Mouse (Mus musculus): ENCODE results near the gene Aff3. TPM values are rescaled to one million over a fixed set of nuclear protein-coding genes. Genes with fewer than 3 reads are reported as not detected.
A peak's percentile ranks its signal among the peaks of the same experiment; 100 is the strongest.

Gene Aff3
- total and polyA plus RNA-seq, 2 experiments from 2014 or later: 1.1 to 1.9 TPM

DNA sequence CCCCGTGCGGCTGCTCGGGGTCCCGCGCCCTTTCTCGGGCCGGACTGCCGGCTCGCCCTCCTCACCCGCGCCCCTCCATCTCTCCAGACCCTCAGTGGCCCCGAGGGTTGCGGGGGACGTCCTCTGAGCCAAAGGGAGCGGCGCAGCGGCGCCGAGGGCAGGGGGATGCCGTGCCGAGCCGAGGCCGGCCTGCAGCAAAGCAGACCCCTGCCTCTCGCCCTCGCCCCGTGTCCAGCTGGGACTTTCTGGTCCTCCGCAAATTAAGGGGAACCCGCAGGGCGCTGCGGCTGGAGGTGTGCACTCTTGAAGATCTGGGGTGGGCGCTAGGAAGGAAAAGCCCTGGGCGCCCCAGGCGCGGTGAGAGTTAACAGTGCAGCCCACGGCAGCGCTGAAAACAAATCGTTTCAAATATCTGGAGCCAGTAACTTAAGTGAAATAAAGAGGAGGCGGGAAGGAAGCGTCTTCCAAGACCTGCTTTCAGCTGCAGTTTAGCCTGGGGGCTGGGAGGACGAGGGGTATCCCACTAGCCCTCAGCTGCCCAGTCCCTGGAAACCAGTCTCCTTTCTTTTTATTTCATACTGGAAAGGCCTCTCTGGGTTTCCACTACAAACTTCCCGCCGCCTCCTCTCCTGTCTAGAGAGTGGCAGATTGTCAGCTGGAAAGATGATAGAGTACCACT is 36.9 kb downstream of the Aff3 start:
- no peaks in the 10 kb centered on the region for H3K36me3 ChIP-seq (replicated peaks; ENCODE audit: control insufficient read depth, insufficient read depth, low read length)
- no peak overlapping the region for H3K27ac ChIP-seq (ENCODE audit: low read depth)
- H3K9me3 ChIP-seq (replicated peaks; ENCODE audit: control insufficient read depth, low read length): no peaks in the 10 kb centered on the region
- peak overlapping the region; percentile 63 for H3K9ac ChIP-seq (replicated peaks; ENCODE audit: low read depth, low read length)
- TF ChIP-seq EP300 (IDR thresholded peaks at IDR 0.05; ENCODE audit: low read depth) (no peak), CTCF (IDR thresholded peaks at IDR 0.05; ENCODE audit: low read depth) (no peak)
- ATAC-seq (ENCODE audit: insufficient read depth, low read depth) (peak; percentile 8), DNase-seq (ENCODE audit: low spot score) (no peak)
- H3K4me3 ChIP-seq (ENCODE audit: low read depth, low read length): peak overlapping the region; percentile 68
- H3K4me1 ChIP-seq (ENCODE audit: control insufficient read depth, insufficient read depth): no peaks in the 10 kb centered on the region
- peak overlapping the region; percentile 85 for H3K4me2 ChIP-seq (ENCODE audit: low read depth, low read length)
- WGBS: 3% methylated on average over 38 of the region's 42 CpGs
- H3K27me3 ChIP-seq (ENCODE audit: control insufficient read depth, insufficient read depth, low read length): peaks cover 50% of the 10 kb centered on the region

DNA sequence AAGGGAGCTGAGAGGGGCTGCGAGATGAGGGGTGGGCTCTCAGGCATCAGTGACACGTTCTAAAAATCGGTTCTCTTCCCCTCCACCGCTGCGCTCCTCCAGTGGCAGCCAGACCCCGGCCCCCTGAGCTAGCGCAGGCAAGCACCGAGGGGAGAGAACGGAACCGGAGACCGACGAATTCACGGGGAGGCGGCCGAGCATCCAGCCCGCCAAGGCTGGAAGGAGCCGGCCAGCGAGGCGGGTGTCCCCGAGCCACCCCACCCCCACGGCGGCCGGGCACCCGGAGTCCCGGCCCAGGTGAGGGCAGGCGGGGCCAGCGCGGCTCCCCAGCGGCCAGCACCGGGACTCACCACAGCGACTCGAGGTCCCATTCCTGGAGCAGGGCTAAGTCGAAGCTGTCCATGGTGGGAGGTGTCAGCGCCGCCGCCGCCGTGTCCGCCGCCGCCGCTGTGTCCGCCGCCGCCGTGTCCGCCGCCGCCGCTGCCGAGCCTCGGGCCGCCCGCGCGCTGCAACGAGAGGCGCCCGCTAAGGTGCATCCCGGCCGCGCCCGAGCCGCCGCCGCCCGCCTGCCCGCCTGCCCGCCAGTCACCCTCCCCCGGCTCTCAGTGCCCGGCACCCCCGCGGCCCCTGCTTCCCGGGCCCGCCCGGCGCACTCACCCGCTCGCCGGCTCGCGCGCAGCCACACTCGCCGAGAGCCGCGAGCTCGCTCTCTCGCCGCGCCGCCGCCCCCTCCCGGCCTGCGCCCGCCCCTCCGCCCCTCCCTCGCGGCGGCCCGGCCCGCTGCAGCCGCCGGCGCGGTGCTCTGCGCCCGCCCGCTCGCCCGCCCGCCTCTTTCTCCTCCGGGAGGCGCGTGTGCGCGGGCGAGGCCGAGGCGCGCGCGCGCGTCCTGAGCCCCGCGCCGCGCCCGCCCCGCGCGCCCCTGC is 37.8 kb downstream of the Aff3 start:
- H3K27ac ChIP-seq (ENCODE audit: low read depth): no peak overlapping the region
- peak overlapping the region; percentile 63 for H3K9ac ChIP-seq (replicated peaks; ENCODE audit: low read depth, low read length)
- peak overlapping the region; percentile 68 for H3K4me3 ChIP-seq (ENCODE audit: low read depth, low read length)
- H3K9me3 ChIP-seq (replicated peaks; ENCODE audit: control insufficient read depth, low read length): no peaks in the 10 kb centered on the region
- WGBS: 2% methylated on average over 36 of the region's 133 CpGs
- peaks cover 50% of the 10 kb centered on the region for H3K27me3 ChIP-seq (ENCODE audit: control insufficient read depth, insufficient read depth, low read length)
- ATAC-seq (ENCODE audit: insufficient read depth, low read depth) (peak; percentile 78), DNase-seq (ENCODE audit: low spot score) (peak; percentile 29)
- H3K4me1 ChIP-seq (ENCODE audit: control insufficient read depth, insufficient read depth): no peaks in the 10 kb centered on the region
- peak overlapping the region; percentile 85 for H3K4me2 ChIP-seq (ENCODE audit: low read depth, low read length)
- no peaks in the 10 kb centered on the region for H3K36me3 ChIP-seq (replicated peaks; ENCODE audit: control insufficient read depth, insufficient read depth, low read length)
- TF ChIP-seq EP300 (IDR thresholded peaks at IDR 0.05; ENCODE audit: low read depth): no peak
- no peak for TF ChIP-seq CTCF (IDR thresholded peaks at IDR 0.05; ENCODE audit: low read depth)

DNA sequence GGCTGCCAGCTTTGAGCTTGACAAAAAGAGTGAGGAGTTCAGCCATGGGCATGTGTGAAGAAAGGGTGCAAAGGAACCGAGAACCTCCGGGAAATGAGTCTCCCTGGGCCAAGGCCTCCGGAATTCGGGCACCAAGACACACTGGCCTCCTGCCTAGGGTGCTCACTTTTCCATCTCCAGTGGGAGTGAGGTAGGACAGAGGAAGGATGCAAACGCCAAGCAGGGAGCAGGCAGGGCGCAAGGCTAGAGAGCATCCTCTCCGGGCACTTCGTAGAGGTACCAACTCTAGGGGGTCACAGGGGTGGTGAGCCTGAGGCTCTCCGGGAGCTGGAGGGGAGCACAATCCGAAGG is 38.4 kb downstream of the Aff3 start:
- Histone ChIP-seq H3K4me3 (ENCODE audit: low read depth, low read length) (peak overlapping the region; percentile 68), H3K4me2 (ENCODE audit: low read depth, low read length) (peak overlapping the region; percentile 85), H3K27ac (ENCODE audit: low read depth) (no peak overlapping the region), H3K4me1 (ENCODE audit: control insufficient read depth, insufficient read depth) (no peaks in the 10 kb centered on the region), H3K9me3 (replicated peaks; ENCODE audit: control insufficient read depth, low read length) (no peaks in the 10 kb centered on the region), H3K36me3 (replicated peaks; ENCODE audit: control insufficient read depth, insufficient read depth, low read length) (no peaks in the 10 kb centered on the region), H3K9ac (replicated peaks; ENCODE audit: low read depth, low read length) (peak overlapping the region; percentile 63), H3K27me3 (ENCODE audit: control insufficient read depth, insufficient read depth, low read length) (peaks cover 48% of the 10 kb centered on the region)
- DNase-seq (ENCODE audit: low spot score): no peak
- TF ChIP-seq EP300 (IDR thresholded peaks at IDR 0.05; ENCODE audit: low read depth) (no peak), CTCF (IDR thresholded peaks at IDR 0.05; ENCODE audit: low read depth) (no peak)
- ATAC-seq (ENCODE audit: insufficient read depth, low read depth): peak; percentile 14; the same call in 1 of the 2 replicates
- WGBS: 9% methylated on average over 10 of the region's 10 CpGs

DNA sequence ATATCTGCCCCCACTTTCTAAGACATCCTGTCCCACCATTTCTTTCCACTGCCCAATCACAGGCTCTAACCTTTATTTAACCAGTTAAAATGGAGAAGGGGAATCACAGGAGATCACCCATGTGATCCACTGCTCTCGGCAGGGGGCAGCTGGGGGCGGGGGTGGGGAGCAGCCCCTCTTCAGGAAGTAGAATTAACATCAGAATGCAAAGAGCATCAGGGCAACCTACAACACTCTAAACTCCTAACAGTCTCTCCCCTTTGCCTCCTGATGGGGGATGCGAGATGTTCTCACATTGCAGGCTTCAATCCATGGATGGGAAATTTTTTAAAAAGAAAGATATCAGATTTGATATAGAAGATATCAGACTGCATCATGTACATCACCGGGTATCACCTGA is 42.9 kb downstream of the Aff3 start:
- TF ChIP-seq CTCF (IDR thresholded peaks at IDR 0.05; ENCODE audit: low read depth) (no peak), EP300 (IDR thresholded peaks at IDR 0.05; ENCODE audit: low read depth) (no peak)
- Histone ChIP-seq H3K9ac (replicated peaks; ENCODE audit: low read depth, low read length) (no peak overlapping the region), H3K36me3 (replicated peaks; ENCODE audit: control insufficient read depth, insufficient read depth, low read length) (no peaks in the 10 kb centered on the region), H3K27me3 (ENCODE audit: control insufficient read depth, insufficient read depth, low read length) (peaks cover 16% of the 10 kb centered on the region), H3K4me3 (ENCODE audit: low read depth, low read length) (no peak overlapping the region), H3K27ac (ENCODE audit: low read depth) (no peak overlapping the region), H3K4me2 (ENCODE audit: low read depth, low read length) (no peak overlapping the region), H3K9me3 (replicated peaks; ENCODE audit: control insufficient read depth, low read length) (no peaks in the 10 kb centered on the region), H3K4me1 (ENCODE audit: control insufficient read depth, insufficient read depth) (peaks cover 4% of the 10 kb centered on the region; the same call in 1 of the 2 replicates)
- WGBS: 55% methylated on average over 4 of the region's 4 CpGs
- no peak for ATAC-seq (ENCODE audit: insufficient read depth, low read depth)
- no peak for DNase-seq (ENCODE audit: low spot score)

DNA sequence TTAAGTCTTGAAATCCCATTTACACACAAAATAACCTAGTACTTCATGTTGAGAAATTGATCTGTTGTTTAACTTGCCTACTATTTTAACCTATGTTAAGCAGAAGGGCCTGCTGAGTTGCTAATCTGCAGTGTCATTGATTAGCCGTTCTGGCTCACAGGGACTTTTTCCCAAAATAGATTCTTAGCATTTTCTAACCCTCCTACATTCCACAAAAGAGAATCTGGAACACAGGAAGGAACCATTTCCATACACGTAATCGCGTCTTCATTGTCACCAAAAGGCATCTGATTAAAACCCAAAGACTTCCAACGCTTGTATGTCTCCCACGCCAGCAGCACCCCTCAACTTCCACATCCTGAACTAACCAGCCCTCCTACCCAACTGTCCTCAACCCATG is 44.4 kb downstream of the Aff3 start:
- Histone ChIP-seq H3K27me3 (ENCODE audit: control insufficient read depth, insufficient read depth, low read length) (peaks cover 2% of the 10 kb centered on the region; the same call in 1 of the 2 replicates), H3K9ac (replicated peaks; ENCODE audit: low read depth, low read length) (no peak overlapping the region), H3K9me3 (replicated peaks; ENCODE audit: control insufficient read depth, low read length) (no peaks in the 10 kb centered on the region), H3K27ac (ENCODE audit: low read depth) (no peak overlapping the region), H3K4me1 (ENCODE audit: control insufficient read depth, insufficient read depth) (peaks cover 4% of the 10 kb centered on the region; the same call in 1 of the 2 replicates), H3K4me3 (ENCODE audit: low read depth, low read length) (no peak overlapping the region), H3K36me3 (replicated peaks; ENCODE audit: control insufficient read depth, insufficient read depth, low read length) (no peaks in the 10 kb centered on the region), H3K4me2 (ENCODE audit: low read depth, low read length) (no peak overlapping the region)
- ATAC-seq (ENCODE audit: insufficient read depth, low read depth) (no peak), DNase-seq (ENCODE audit: low spot score) (no peak)
- TF ChIP-seq EP300 (IDR thresholded peaks at IDR 0.05; ENCODE audit: low read depth) (no peak), CTCF (IDR thresholded peaks at IDR 0.05; ENCODE audit: low read depth) (no peak)
- WGBS: 60% methylated on average over 6 of the region's 6 CpGs

All from heart, postnatal 0 days (tissue).